Mouse (Mus musculus): ENCODE results near the gene Duox1.

GRCm38 (mm10) chr2:122366706-122367105 is 51.2 kb downstream of the Duox1 start:
- TF ChIP-seq POLR2A (IDR thresholded peaks at IDR 0.05; ENCODE audit: insufficient read length, low read depth) = no peak
- TF ChIP-seq MYOG (IDR thresholded peaks at IDR 0.05; ENCODE audit: control insufficient read depth in 1 of 3, insufficient read depth in 1 of 3, insufficient read length in 2 of 3, low read depth in 2 of 3) = no peak
- TF ChIP-seq MYOD1 (IDR thresholded peaks at IDR 0.05; ENCODE audit: control insufficient read depth in 1 of 3, insufficient read length in 2 of 3, low read depth in 2 of 3) = no peak
- TF ChIP-seq MAX (IDR thresholded peaks at IDR 0.05; ENCODE audit: low read depth) = no peak
- no peak for TF ChIP-seq POLR2AphosphoS2 (IDR thresholded peaks at IDR 0.05; ENCODE audit: insufficient read length, low read depth)
- TF ChIP-seq CEBPB (IDR thresholded peaks at IDR 0.05; ENCODE audit: insufficient read depth, poor library complexity, severe bottlenecking) = no peak
- TF ChIP-seq TCF3 (IDR thresholded peaks at IDR 0.05; ENCODE audit: insufficient read length, low read depth) = no peak
- TF ChIP-seq USF1 (IDR thresholded peaks at IDR 0.05; ENCODE audit: low read depth) = no peak
- TF ChIP-seq E2F4 (IDR thresholded peaks at IDR 0.05; ENCODE audit: insufficient read depth) = no peak

Data from myocyte (in vitro differentiated cells).